Mouse (Mus musculus): Measurements from ENCODE around the gene Dock4.

GRCm38 (mm10) chr12:40504687-40505086 lies 58.9 kb downstream of the Dock4 start:
- TF ChIP-seq POLR2A (IDR thresholded peaks at IDR 0.05; ENCODE audit: control insufficient read depth, low read depth, low read length) (no peak), CTCF (IDR thresholded peaks at IDR 0.05; ENCODE audit: control insufficient read depth, insufficient read depth, insufficient replicate concordance, low read depth, low read length) (no peak)
